Mouse (Mus musculus) midbrain, embryonic 11.5 days (tissue): ENCODE results near the gene Dnajb13. TPM values are rescaled to one million over a fixed set of nuclear protein-coding genes. Genes with fewer than 3 reads are reported as not detected.
A peak's percentile ranks its signal among the peaks of the same experiment; 100 is the strongest.

Experiments used
- ATAC-seq: fragments of 200-750 bp; cut with Nextera tagmentation; 2 replicates; pipeline ENCODE4 v1.8.0; 2017; ENCODE audit warnings: moderate TSS enrichment, moderate library complexity; ENCODE audit not compliant: low FRiP score
- DNase-seq: peaks from one replicate; pipeline ENCODE4 v3.0.0; 2015; ENCODE audit warnings: low spot score; ENCODE audit errors: missing footprints
- H3K27ac ChIP-seq: fragments of 300-500 bp; sonication (generic); 2 replicates; pipeline ENCODE4 v1.5.1; 2014; ENCODE audit warnings: low read depth, low read length
- H3K27me3 ChIP-seq: fragments of 300-500 bp; sonication (generic); 2 replicates; pipeline ENCODE4 v1.6.1; 2014; ENCODE audit warnings: mild to moderate bottlenecking, low read length, moderate library complexity, mixed read lengths; ENCODE audit not compliant: control insufficient read depth, insufficient read depth
- H3K36me3 ChIP-seq: fragments of 300-500 bp; sonication (generic); 2 replicates; pipeline ENCODE4 v1.6.1; 2014; ENCODE audit warnings: mild to moderate bottlenecking, low read length, moderate library complexity, mixed read lengths; ENCODE audit not compliant: control insufficient read depth, insufficient read depth
- H3K4me1 ChIP-seq: fragments of 300-500 bp; sonication (generic); 2 replicates; pipeline ENCODE4 v1.6.1; 2014; ENCODE audit warnings: low read length; ENCODE audit not compliant: control insufficient read depth, insufficient read depth
- H3K4me2 ChIP-seq: fragments of 300-500 bp; sonication (generic); 2 replicates; pipeline ENCODE4 v1.6.1; 2014; ENCODE audit warnings: mild to moderate bottlenecking, moderate library complexity
- H3K4me3 ChIP-seq: fragments of 300-500 bp; sonication (generic); 2 replicates; pipeline ENCODE4 v1.5.1; 2014; ENCODE audit warnings: low read depth, low read length
- H3K9ac ChIP-seq: fragments of 300-500 bp; sonication (generic); 2 replicates; pipeline ENCODE4 v1.6.1; 2014; ENCODE audit warnings: low read length
- H3K9me3 ChIP-seq: fragments of 300-500 bp; sonication (generic); 2 replicates; pipeline ENCODE4 v1.6.1; 2016; ENCODE audit warnings: low read length; ENCODE audit not compliant: control insufficient read depth
- WGBS: fragments of 180-500 bp; shearing (Covaris S2); extraction: QIAGEN DNeasy Blood & Tissue Kit; methylation state at CpG from one replicate; pipeline ENCODE4 v1.1.7; 2014; 5-methylcytosine and 5-hydroxymethylcytosine counted together
- polyA plus RNA-seq: library from polyadenylated mRNA; unstranded; fragments of >200 nt; fragmentation: Nextera tagmentation; extraction: Ambion mirVana; gene quantifications from 2 replicates; pipeline ENCODE4 v1.2.1, GENCODE M21; 2014

Dnajb13 gene
- polyA plus RNA-seq, 1 experiment from 2014 or later: 0.52 TPM

DNA sequence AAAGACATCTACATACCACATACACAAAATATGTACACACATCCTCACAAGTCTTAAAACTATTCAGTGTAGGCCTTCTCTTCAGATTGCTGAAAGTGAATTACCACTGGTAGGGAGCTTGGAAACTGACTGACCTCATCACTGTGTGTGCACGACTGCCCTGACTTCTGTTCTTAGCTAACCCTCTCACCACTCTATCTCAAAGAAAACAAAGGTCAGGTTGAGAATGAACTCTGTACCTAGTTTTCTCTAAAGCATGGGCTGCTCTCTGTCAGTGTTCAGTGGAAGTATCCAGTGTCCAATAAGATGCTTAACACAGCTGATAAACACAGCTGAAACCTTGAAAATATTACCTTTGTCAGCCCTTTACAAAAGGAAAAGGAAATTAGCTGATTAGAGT, 29.7 kb upstream of the Dnajb13 start:
- Histone ChIP-seq H3K27me3 (no peaks in the 10 kb centered on the region; the same call in 1 of the 2 replicates), H3K4me2 (no peak overlapping the region), H3K27ac (no peak overlapping the region), H3K4me3 (no peak overlapping the region), H3K36me3 (peaks cover 7% of the 10 kb centered on the region; the same call in 1 of the 2 replicates), H3K9me3 (no peaks in the 10 kb centered on the region), H3K9ac (no peak overlapping the region), H3K4me1 (no peaks in the 10 kb centered on the region)
- 67% methylated on average over 1 of the region's 1 CpGs for WGBS
- no peak for DNase-seq
- no peak for ATAC-seq

DNA sequence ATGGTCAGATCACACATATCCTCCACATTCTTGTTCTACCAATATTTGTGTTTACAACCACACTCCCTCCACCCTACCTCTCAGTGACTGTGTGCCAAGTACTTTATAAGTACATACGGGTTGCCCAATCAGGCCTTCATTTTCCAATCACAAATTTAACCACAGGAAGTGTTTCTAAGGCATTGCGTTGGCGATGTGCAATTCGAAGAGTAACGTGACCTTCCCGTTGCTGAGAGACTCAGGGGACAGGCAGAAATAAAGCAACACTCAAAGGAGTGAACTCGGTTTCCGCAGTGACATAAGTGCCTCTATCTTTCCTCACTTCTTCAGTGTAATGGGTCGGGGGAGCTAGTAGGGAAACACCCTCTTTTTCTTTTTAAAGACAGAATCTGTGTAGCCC, 24.8 kb upstream of the Dnajb13 start:
- no peak for ATAC-seq
- 96% methylated on average over 9 of the region's 9 CpGs for WGBS
- Histone ChIP-seq H3K27me3 (no peaks in the 10 kb centered on the region; the same call in 1 of the 2 replicates), H3K27ac (no peak overlapping the region), H3K4me2 (no peak overlapping the region), H3K9me3 (no peaks in the 10 kb centered on the region), H3K4me3 (no peak overlapping the region), H3K36me3 (peaks cover 12% of the 10 kb centered on the region), H3K4me1 (peaks cover 6% of the 10 kb centered on the region), H3K9ac (no peak overlapping the region)
- no peak for DNase-seq

DNA sequence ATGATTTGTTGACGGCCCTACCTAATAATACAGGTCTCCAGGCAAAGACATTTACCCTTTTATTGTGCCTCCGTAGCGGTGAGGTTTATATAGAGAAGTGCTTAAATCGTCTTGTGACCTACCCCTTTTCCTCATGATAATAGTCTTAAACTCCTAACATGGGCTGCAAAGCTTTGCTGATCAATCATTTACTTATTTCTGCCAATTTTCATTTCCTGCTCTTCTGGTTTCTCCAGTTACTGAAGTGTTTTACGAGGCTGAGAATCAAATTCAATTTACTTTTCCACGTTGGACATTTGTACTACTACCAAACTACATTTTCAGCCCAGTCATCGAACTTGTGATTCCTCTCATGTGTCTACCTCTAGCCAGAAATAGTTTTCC, 22.8 kb upstream of the Dnajb13 start:
- no peak overlapping the region for H3K27ac ChIP-seq
- H3K4me1 ChIP-seq: peaks cover 6% of the 10 kb centered on the region
- DNase-seq (no peak), ATAC-seq (no peak)
- H3K27me3 ChIP-seq: no peaks in the 10 kb centered on the region; the same call in 1 of the 2 replicates
- H3K9me3 ChIP-seq: no peaks in the 10 kb centered on the region
- H3K4me3 ChIP-seq: peak overlapping the region; percentile 66
- H3K36me3 ChIP-seq: peaks cover 12% of the 10 kb centered on the region
- H3K9ac ChIP-seq: peak overlapping the region; percentile 81
- H3K4me2 ChIP-seq: peak overlapping the region; percentile 61
- 34% methylated on average over 7 of the region's 7 CpGs for WGBS

DNA sequence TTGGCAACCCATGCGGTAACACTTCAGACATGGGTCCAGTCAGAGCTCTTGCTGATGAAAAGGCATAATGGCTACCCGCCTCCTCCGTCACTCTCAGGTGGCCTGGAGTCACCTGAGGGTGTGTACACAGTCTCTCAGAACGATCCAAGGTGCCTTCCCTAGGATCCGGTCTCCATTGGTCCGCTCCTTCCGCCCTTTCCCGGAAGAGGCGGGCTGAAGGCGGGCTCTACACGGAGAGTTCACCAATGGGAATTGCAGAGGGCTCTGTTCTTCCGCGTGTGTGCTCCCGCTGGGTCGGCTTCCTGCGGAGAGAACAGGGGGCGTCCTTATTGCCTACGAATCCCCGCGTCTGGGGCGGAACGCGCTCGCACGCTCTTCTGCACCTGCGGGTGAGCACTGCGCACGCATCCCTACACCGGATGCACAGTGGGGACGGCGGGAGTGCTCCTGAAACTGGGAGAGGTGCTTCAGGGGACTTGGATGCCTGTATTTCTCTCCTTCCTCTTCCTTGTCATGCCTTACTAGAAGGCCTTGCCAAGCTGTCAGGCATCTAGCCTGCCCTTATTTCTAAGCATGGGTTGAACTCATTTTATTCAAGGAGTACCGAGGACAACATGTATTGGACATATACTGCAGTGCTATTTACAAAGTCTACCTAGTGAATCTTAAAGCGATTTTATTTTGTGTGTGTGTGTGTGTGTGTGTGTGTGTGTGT, 22.2 kb upstream of the Dnajb13 start, which contains the start of gene Coa4:
TSS of gene Coa4 (plus strand) at position 268 of the 715 bp plus-strand sequence.
- Histone ChIP-seq H3K4me1 (peaks cover 6% of the 10 kb centered on the region), H3K36me3 (peaks cover 12% of the 10 kb centered on the region), H3K27ac (no peak within 1 kb of the TSS), H3K9me3 (no peaks in the 10 kb centered on the region), H3K4me3 (peak within 1 kb of the TSS; percentile 66), H3K9ac (peak within 1 kb of the TSS; percentile 81), H3K4me2 (peak within 1 kb of the TSS; percentile 61), H3K27me3 (no peaks in the 10 kb centered on the region; the same call in 1 of the 2 replicates)
- under 1% methylated on average over 33 of the region's 33 CpGs for WGBS
- ATAC-seq (peak; percentile 100), DNase-seq (peak; percentile 98)

DNA sequence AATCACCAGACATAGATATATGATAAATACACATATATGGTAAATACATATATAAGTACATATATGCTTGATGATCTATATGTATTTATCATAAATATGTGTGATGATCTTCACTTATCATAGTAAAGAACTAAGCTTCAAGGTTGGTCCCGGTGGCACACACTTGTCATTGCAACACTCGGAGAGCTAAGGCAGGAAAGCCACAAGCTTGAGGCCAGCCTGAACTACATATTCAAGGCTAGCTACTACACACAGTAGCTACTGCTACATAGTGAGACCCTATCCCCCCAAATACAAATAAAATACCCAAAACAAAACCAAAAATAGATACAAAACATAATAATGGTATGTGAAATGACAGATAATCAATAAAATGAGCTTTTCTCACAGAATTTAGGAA, 21.1 kb upstream of the Dnajb13 start:
- Histone ChIP-seq H3K4me2 (no peak overlapping the region), H3K27me3 (no peaks in the 10 kb centered on the region; the same call in 1 of the 2 replicates), H3K4me1 (peaks cover 6% of the 10 kb centered on the region), H3K9me3 (no peaks in the 10 kb centered on the region), H3K9ac (no peak overlapping the region), H3K27ac (no peak overlapping the region), H3K4me3 (no peak overlapping the region), H3K36me3 (peaks cover 12% of the 10 kb centered on the region)
- ATAC-seq: no peak
- no peak for DNase-seq
- WGBS: 82% methylated on average over 2 of the region's 2 CpGs

DNA sequence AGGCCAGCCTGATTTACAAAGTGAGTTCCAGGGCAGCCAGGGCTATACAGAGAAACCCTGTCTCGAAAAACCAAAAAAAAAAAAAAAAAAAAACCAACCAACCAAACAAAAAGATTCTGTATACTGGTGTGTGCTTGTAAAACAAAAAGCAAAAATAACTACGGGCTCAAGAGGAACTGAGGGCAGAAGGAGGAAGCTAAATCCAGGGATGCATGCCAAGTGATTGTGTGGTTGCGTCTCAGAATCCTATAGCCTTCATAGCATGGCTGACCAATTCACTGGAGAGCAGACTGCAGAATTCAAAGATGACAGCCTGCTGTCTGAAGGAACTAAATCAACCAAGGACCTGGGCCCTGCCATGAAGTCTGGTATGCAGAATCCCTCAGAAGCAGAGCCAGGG, 19.5 kb upstream of the Dnajb13 start:
- 79% methylated on average over 3 of the region's 3 CpGs for whole genome bisulfite sequencing
- H3K27ac ChIP-seq: no peak overlapping the region
- peaks cover 2% of the 10 kb centered on the region for H3K36me3 ChIP-seq
- no peaks in the 10 kb centered on the region for H3K9me3 ChIP-seq
- H3K4me2 ChIP-seq: no peak overlapping the region
- H3K4me1 ChIP-seq: peaks cover 6% of the 10 kb centered on the region
- no peak overlapping the region for H3K4me3 ChIP-seq
- ATAC-seq (no peak), DNase-seq (no peak)
- no peaks in the 10 kb centered on the region for H3K27me3 ChIP-seq
- no peak overlapping the region for H3K9ac ChIP-seq

DNA sequence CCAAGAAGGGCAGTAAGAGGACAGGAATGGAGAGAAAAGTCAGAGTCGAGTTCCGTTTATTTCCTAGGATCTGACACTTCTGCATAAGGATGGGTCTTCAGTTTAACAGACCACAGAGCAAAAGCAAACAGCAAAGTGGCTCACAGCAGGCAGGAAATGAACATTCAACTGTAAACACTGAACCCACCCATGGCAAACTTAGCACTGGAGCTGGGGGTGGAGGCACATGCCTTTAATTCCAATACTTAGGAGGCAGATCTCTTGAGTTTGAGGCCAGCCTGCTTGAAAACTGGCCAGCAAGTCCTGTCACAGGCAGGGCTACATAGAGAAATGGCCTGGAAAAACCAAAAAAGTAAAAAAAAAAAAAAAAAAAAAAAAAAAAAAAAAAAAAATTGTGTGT, 18.7 kb upstream of the Dnajb13 start:
- DNase-seq (no peak), ATAC-seq (no peak)
- 74% methylated on average over 2 of the region's 2 CpGs for WGBS
- H3K9ac ChIP-seq: no peak overlapping the region
- H3K36me3 ChIP-seq: no peaks in the 10 kb centered on the region
- H3K4me2 ChIP-seq: no peak overlapping the region
- H3K27me3 ChIP-seq: no peaks in the 10 kb centered on the region
- H3K4me1 ChIP-seq: peaks cover 6% of the 10 kb centered on the region
- H3K27ac ChIP-seq: no peak overlapping the region
- no peak overlapping the region for H3K4me3 ChIP-seq
- H3K9me3 ChIP-seq: no peaks in the 10 kb centered on the region

DNA sequence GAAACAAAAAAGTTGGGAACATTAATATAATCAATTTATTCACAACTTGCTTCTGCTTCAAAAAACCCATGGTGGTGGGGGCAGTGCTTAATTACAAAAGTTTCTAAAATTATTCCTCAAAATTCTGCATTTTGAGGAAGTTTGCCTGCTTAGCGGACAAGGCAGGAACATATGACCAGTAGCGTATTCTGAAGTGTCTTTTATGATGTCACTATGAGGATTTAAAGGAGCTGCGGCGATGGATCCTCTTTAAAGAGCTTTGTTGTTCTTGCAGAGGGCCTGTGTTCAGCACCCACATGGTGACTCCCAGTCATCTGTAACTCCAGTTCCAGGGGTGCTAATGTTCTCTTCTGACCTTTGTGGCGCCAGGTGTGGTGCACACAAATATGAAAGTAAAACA, 16.0 kb upstream of the Dnajb13 start:
- Histone ChIP-seq H3K27me3 (no peaks in the 10 kb centered on the region), H3K27ac (no peak overlapping the region), H3K4me3 (no peak overlapping the region), H3K9ac (no peak overlapping the region), H3K9me3 (no peaks in the 10 kb centered on the region), H3K4me2 (no peak overlapping the region), H3K36me3 (no peaks in the 10 kb centered on the region), H3K4me1 (no peaks in the 10 kb centered on the region)
- no peak for DNase-seq
- no peak for ATAC-seq
- WGBS: 88% methylated on average over 5 of the region's 5 CpGs

DNA sequence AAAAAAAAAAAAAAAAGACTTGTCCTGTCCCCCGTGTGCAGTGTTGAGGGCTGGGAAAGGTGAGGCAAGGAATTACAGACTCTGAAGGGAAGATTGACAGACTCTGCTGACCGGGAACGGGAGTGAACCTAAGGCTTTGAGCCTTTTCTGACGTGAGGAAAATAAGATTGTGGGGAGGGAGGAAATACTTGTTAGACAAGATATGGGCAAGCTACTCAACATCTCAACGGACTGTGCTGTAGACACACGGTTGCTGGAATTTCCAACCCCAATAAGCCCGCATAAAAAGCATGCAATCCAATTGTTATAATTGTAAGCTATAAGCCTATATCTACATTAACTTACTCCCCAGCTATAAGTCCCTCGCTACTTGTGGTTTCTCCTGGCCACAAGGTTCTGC, 9.9 kb upstream of the Dnajb13 start:
- H3K9ac ChIP-seq: no peak overlapping the region
- 79% methylated on average over 8 of the region's 8 CpGs for WGBS
- ATAC-seq (no peak), DNase-seq (no peak)
- H3K4me2 ChIP-seq: no peak overlapping the region
- H3K9me3 ChIP-seq: no peaks in the 10 kb centered on the region
- no peaks in the 10 kb centered on the region for H3K27me3 ChIP-seq
- no peaks in the 10 kb centered on the region for H3K36me3 ChIP-seq
- no peaks in the 10 kb centered on the region for H3K4me1 ChIP-seq
- no peak overlapping the region for H3K27ac ChIP-seq
- no peak overlapping the region for H3K4me3 ChIP-seq
